Mouse (Mus musculus): Measurements from ENCODE around the gene Ptprt.

The Ptprt gene

DNA sequence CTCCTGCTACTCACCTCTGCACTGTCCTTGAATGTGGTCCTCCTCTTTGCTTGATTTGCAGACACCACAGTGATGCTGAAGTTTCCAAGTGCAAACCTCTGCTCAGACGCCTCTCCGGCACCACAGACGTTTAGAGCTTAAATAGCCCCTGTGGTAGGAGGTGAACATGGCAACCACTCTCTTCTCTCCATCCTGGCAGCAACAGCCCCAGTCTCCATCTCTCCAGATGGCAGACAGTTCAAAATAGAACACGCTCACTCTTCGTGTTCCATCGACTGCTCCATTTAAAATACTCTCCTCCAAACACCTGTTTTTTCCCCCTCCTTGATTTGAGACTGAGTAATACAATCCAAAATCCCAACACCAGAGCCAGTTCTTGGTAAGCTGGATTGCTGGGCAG is 861.0 kb downstream of the Ptprt start:
- no peaks in the 10 kb centered on the region for H3K36me3 ChIP-seq (ENCODE audit: control insufficient read depth, insufficient read depth, low read length, poor library complexity, severe bottlenecking)
- DNase-seq (ENCODE audit: low read depth, low spot score) = no peak
- no peaks in the 10 kb centered on the region for H3K27me3 ChIP-seq (ENCODE audit: control insufficient read depth, insufficient read depth, low read length, poor library complexity, severe bottlenecking)

DNA sequence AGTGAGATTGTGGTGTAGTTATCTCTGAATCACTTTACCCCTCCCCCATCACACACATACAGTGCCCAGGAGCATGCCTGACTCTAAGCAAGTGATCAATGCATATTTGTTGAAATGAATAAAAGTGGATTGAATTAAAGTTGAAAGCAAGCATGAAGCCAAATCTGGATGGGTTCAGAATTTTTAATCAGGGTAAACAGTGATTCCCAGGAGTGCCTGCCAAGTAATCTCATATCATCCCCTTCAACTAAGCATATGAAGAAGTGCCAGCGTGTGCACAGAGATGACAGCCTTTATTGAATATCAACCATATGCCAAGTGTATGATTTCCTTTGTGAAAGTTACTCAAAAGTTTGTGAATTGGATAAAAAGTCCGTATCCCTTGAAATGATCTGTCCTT is 893.4 kb downstream of the Ptprt start:
- no peak for DNase-seq (ENCODE audit: low read depth, low spot score)
- Histone ChIP-seq H3K36me3 (ENCODE audit: control insufficient read depth, insufficient read depth, low read length, poor library complexity, severe bottlenecking) (no peaks in the 10 kb centered on the region), H3K27me3 (ENCODE audit: control insufficient read depth, insufficient read depth, low read length, poor library complexity, severe bottlenecking) (no peaks in the 10 kb centered on the region)

DNA sequence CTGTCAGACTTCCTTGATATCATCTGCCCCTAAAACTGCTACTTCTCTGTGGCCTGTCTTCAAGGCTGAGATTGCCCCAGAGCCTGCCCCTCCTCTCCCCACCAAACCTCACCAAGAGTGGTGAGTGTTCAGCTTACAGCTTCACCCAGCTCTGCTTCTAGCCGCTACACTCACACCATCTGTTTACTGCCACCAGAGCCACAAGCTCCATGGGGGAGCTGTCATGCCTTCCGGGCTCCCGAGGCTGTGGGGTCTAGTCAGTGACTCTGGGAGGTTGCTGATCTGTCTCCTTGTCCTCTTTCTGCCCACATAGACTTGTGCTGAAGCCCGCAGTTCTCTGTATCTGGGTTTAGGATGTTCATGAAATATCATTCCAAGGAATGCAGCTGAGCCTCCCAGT is 947.9 kb downstream of the Ptprt start:
- DNase-seq (ENCODE audit: low read depth, low spot score) = no peak
- H3K27me3 ChIP-seq (ENCODE audit: control insufficient read depth, insufficient read depth, low read length, poor library complexity, severe bottlenecking) = no peaks in the 10 kb centered on the region
- H3K36me3 ChIP-seq (ENCODE audit: control insufficient read depth, insufficient read depth, low read length, poor library complexity, severe bottlenecking) = no peaks in the 10 kb centered on the region

DNA sequence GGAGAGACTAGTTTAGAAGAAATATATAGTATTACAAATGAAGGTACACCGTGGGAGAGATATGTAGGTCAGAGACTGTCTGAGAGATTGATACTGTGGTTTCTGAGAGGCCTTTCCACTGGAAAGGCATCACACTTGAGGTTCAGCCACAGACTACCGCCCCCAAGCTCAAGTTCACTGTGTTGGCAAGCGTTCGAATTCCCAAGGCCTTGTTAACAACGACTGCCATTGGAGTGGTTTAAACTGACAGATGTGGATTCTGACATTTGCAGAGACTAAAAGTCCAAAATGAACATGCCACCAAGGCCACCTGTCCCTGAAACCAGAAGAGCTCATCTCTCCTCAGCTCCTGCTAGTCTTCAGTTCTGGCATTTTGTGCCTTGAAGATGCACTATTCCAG is 951.6 kb downstream of the Ptprt start:
- DNase-seq (ENCODE audit: low read depth, low spot score) = no peak
- H3K36me3 ChIP-seq (ENCODE audit: control insufficient read depth, insufficient read depth, low read length, poor library complexity, severe bottlenecking) = no peaks in the 10 kb centered on the region
- no peaks in the 10 kb centered on the region for H3K27me3 ChIP-seq (ENCODE audit: control insufficient read depth, insufficient read depth, low read length, poor library complexity, severe bottlenecking)

DNA sequence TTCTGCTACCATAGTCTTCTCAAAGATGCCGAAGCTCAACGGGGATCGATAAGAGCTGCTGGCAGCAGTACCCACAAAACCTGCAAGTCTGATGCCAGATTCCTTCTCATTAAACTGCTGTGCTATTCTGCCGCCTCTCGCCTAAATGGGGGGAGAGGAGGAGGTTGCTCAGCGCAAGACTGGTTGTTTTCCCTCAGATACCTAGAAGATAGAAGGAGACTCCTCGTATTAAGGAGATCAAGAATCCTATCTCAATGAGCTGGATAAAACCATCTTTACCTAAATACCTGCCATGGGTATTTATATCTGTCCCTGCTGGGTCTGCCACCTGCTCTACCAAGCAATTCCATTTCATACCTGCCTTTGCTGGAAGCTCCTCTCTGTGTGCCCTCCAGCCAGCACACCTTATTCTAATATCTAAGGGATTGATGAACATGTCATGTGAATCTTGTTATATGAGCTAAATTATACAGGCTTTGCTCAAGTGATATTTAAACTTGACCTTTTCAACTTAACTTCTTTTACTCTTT is 954.5 kb downstream of the Ptprt start:
- Histone ChIP-seq H3K36me3 (ENCODE audit: control insufficient read depth, insufficient read depth, low read length, poor library complexity, severe bottlenecking) (no peaks in the 10 kb centered on the region), H3K27me3 (ENCODE audit: control insufficient read depth, insufficient read depth, low read length, poor library complexity, severe bottlenecking) (no peaks in the 10 kb centered on the region)
- no peak for DNase-seq (ENCODE audit: low read depth, low spot score)

DNA sequence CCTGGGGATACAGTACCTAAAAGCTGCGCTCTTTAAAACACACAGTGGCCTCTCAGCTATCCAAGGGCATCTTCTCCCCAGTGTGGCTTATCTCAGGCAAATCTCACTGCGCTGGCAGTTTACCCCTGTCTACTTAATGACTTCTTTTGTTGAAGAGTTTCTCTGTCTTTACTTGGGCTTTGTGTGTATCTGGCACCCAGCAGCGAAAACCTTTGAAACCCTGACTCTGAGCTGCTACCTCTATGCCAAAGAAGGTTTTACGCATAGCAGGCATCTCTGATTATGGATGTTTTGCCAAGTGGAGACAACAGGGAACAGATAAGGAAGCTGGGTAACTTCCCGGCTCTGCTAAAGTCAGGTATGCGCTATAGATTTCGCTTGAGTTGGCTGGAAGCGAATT is 956.1 kb downstream of the Ptprt start:
- Histone ChIP-seq H3K36me3 (ENCODE audit: control insufficient read depth, insufficient read depth, low read length, poor library complexity, severe bottlenecking) (no peaks in the 10 kb centered on the region), H3K27me3 (ENCODE audit: control insufficient read depth, insufficient read depth, low read length, poor library complexity, severe bottlenecking) (no peaks in the 10 kb centered on the region)
- DNase-seq (ENCODE audit: low read depth, low spot score) = no peak

DNA sequence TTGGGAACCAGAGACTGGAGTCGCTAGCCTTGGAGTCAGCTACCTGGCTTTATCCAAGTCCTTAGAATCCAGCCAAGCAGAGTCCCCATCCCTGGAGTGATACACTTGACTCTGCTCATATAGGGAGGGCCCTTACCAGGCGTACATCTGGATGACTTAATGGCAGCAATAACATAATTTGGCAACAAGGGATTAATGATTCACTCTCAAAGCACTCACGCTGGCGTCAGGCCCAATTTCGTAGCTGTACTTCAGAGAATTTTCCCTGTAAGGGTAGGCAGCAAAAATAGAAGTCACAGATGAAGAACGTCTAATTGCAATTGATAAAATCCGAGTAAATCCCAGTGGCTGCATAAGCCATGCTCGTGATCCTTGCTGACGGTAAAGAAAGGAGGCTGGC is 956.5 kb downstream of the Ptprt start:
- no peaks in the 10 kb centered on the region for H3K27me3 ChIP-seq (ENCODE audit: control insufficient read depth, insufficient read depth, low read length, poor library complexity, severe bottlenecking)
- no peaks in the 10 kb centered on the region for H3K36me3 ChIP-seq (ENCODE audit: control insufficient read depth, insufficient read depth, low read length, poor library complexity, severe bottlenecking)
- DNase-seq (ENCODE audit: low read depth, low spot score) = no peak

DNA sequence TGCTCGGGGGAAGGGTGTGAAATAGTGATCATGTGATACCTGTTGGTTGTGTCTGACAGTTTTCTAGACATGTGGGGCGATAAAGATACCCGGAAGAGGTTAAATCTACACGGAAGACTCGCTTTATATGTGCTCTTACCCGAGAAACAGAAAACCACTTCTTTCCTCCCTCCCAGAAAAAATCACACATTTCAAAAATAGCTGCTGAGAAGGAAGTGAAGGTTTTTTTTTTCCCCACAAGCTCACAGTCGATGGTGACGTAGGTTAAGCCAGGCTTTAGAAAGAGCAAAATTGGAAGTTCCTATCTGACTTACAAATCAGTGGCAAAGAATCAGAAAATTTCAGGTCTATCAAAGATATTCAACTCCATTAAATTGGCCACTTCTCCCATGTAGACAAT is 965.1 kb downstream of the Ptprt start:
- DNase-seq (ENCODE audit: low read depth, low spot score) = no peak
- Histone ChIP-seq H3K27me3 (ENCODE audit: control insufficient read depth, insufficient read depth, low read length, poor library complexity, severe bottlenecking) (no peaks in the 10 kb centered on the region), H3K36me3 (ENCODE audit: control insufficient read depth, insufficient read depth, low read length, poor library complexity, severe bottlenecking) (no peaks in the 10 kb centered on the region)

DNA sequence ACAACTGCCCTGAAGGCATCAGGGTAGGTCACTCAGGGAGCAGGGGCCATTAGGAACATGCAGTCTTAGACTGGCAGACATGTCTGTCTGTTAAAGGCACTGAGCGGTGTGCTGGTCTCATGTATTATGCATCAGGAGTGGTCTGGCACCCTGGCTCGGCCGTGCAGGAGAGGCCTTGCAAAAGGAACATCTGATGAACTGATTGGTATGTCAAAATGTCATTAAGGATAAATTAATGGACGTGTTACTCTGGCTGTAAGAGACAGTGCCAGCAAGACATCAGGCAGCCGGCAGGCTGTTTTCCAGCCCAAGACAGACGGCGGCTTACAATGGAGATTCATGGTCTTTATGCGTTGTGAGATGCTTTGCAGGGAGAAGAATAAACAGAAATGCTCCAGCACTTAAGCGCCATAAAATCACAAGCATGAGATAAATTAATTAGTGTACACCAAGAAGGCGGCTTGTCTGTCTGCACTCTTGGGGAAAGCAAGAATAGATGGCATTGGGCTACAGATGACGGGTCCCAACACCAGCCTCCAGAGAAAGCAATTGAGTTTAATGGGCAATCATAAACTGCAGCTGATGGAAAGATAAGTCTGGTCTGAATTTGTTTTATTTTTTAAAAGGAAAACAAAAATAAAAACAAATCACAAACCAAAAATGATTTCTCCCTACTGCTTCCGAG is 992.5 kb downstream of the Ptprt start:
- Histone ChIP-seq H3K36me3 (ENCODE audit: control insufficient read depth, insufficient read depth, low read length, poor library complexity, severe bottlenecking) (no peaks in the 10 kb centered on the region), H3K27me3 (ENCODE audit: control insufficient read depth, insufficient read depth, low read length, poor library complexity, severe bottlenecking) (no peaks in the 10 kb centered on the region)
- DNase-seq (ENCODE audit: low read depth, low spot score) = no peak

DNA sequence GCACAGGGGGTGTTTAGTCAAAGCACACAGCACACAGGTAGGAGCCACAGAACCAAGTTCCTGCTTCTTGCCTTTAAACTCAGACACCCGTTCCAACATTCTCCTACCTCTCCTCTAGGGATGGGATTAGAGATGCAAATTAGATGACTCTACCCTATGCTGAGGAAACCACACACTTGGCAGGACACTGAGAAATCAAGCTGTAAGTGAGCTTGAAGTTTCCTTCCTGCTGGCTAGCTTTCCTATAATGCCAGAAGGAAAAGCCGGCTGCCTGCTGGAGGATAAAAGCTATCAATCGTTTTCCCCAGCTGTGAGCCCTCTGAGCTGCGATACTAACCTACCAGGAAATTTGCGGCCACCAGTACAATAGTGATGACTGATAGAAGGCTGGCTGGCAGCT is 999.0 kb downstream of the Ptprt start:
- no peak for DNase-seq (ENCODE audit: low read depth, low spot score)
- Histone ChIP-seq H3K36me3 (ENCODE audit: control insufficient read depth, insufficient read depth, low read length, poor library complexity, severe bottlenecking) (no peaks in the 10 kb centered on the region), H3K27me3 (ENCODE audit: control insufficient read depth, insufficient read depth, low read length, poor library complexity, severe bottlenecking) (no peaks in the 10 kb centered on the region)

DNA sequence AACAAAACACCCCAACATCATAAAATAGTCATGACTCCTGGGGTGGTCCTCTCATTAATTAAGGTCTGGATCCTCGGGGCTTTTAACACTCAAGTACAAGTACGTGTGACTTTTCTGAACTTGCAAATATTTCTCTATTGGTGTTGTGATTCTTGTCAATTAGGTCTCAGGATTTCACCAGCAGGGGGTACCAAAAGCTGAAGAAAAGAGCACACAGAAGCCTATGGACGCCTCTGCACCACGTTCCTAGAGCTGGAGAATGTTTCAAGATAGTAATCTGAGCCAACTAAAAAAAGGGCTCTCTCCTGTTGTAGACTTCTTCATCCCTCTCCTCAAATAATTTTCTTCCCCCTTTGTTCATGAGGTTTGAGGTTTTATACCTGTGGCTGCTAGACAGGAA is 1000.1 kb downstream of the Ptprt start:
- DNase-seq (ENCODE audit: low read depth, low spot score) = no peak
- Histone ChIP-seq H3K27me3 (ENCODE audit: control insufficient read depth, insufficient read depth, low read length, poor library complexity, severe bottlenecking) (no peaks in the 10 kb centered on the region), H3K36me3 (ENCODE audit: control insufficient read depth, insufficient read depth, low read length, poor library complexity, severe bottlenecking) (no peaks in the 10 kb centered on the region)

DNA sequence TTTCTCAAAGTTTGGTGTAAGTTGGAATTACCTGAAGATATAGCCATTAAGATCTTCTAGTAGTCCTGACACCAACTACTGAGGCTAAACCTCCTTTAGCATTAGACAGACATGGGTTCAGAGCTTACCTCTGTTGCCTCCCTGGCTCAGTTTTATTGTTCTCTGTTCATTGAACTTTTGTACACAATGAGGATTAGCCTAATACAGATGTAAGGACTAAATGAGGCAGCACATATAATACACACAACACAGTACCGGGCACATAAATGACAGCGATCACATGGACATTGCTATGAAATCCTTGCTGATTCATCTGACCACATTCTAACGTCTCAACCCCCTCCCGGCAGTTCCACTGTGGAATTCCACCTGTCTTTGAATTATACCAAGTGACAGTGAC is 1003.9 kb downstream of the Ptprt start:
- no peaks in the 10 kb centered on the region for H3K27me3 ChIP-seq (ENCODE audit: control insufficient read depth, insufficient read depth, low read length, poor library complexity, severe bottlenecking)
- no peak for DNase-seq (ENCODE audit: low read depth, low spot score)

DNA sequence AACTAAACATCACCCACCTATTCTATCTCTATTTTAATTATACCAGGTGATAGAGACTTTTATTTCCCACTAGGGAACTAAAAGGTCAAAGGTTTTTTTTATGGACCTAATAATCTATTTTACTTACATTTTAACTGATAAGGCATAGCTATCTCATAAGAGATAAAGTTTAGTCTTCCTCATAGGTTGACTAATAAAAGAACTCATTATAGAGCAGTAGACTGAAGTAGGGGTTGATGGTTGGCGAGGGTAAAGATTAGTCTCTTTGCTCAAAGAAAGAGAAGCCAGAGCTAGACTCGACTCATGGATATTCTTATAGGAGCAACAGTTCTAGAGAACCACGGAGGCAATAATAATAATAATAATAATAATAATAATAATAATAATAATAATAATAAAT is 1004.3 kb downstream of the Ptprt start:
- Histone ChIP-seq H3K36me3 (ENCODE audit: control insufficient read depth, insufficient read depth, low read length, poor library complexity, severe bottlenecking) (no peaks in the 10 kb centered on the region), H3K27me3 (ENCODE audit: control insufficient read depth, insufficient read depth, low read length, poor library complexity, severe bottlenecking) (no peaks in the 10 kb centered on the region)

More for the DNA sequence above, 1003.9 kb downstream of the Ptprt start:
- no peaks in the 10 kb centered on the region for H3K36me3 ChIP-seq (ENCODE audit: control insufficient read depth, insufficient read depth, low read length, poor library complexity, severe bottlenecking)

DNA sequence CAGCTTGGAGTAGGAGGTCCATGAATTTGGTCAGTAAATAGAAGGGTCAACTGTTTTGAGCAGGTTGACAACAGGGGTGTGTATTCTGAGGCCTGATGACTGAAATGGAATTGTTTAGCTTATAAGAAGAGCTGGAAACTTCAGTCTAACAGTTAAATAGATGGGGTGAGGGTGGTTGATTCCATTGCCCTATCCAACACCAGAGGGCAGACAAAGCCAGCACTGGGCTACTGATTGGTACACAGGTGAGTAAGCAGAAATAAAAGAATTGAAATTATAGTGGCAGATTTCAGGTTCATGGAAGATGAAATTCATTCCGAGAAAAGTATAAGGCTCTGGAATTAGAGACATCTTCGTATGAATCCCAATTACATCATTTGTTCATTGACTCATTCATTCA is 1020.1 kb downstream of the Ptprt start:
- Histone ChIP-seq H3K36me3 (ENCODE audit: control insufficient read depth, insufficient read depth, low read length, poor library complexity, severe bottlenecking) (no peaks in the 10 kb centered on the region), H3K27me3 (ENCODE audit: control insufficient read depth, insufficient read depth, low read length, poor library complexity, severe bottlenecking) (no peaks in the 10 kb centered on the region)
- no peak for DNase-seq (ENCODE audit: low read depth, low spot score)

More for the DNA sequence above, 1004.3 kb downstream of the Ptprt start:
- DNase-seq (ENCODE audit: low read depth, low spot score) = no peak

DNA sequence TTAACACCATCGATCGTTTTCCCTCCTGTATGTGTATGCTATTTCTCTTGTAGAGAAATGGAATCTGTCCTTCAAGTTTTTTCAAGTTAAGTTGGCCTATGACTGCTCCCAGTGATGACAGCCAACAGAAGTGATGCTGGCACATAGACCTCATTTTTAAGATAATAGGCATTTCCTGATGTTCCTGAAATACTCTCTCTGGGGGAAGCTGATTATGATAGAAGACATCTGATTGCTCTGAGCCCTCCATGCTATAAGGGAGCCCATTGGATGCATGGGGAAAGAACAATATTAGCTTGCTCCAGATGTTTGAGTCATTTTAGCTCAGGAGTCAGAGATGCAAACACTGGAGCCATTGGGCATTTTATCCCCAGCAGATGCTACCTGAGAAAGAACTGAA is 1026.9 kb downstream of the Ptprt start:
- Histone ChIP-seq H3K36me3 (ENCODE audit: control insufficient read depth, insufficient read depth, low read length, poor library complexity, severe bottlenecking) (no peaks in the 10 kb centered on the region), H3K27me3 (ENCODE audit: control insufficient read depth, insufficient read depth, low read length, poor library complexity, severe bottlenecking) (no peaks in the 10 kb centered on the region)
- no peak for DNase-seq (ENCODE audit: low read depth, low spot score)

DNA sequence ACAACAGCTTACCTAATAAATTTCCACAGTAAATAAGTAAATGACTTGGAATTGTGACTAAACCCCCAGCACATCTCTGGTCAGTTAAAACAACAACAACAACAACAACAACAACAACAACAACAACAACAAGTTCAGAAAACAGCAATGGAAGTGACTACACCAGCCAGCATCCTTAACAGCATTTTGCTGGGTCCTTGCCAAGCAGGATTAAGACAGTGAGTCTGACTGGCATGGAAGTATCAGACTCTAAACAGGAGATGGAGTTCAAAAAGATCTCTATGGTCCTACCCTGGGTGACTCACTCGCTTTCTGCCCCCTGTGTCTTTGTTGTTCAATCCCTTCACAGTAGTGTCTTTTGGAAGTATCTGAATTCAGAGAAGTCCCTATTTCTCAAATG is 1035.1 kb downstream of the Ptprt start:
- no peak for DNase-seq (ENCODE audit: low read depth, low spot score)
- Histone ChIP-seq H3K27me3 (ENCODE audit: control insufficient read depth, insufficient read depth, low read length, poor library complexity, severe bottlenecking) (no peaks in the 10 kb centered on the region; the same call in 1 of the 2 replicates), H3K36me3 (ENCODE audit: control insufficient read depth, insufficient read depth, low read length, poor library complexity, severe bottlenecking) (no peaks in the 10 kb centered on the region)
